Mouse (Mus musculus) lung, postnatal 36 days (tissue): ENCODE results near the gene Fras1.

Source experiments
- DNase-seq: peaks from one replicate; pipeline ENCODE4 v3.0.0; 2022; ENCODE audit warnings: mixed read lengths

Gene Fras1

DNA sequence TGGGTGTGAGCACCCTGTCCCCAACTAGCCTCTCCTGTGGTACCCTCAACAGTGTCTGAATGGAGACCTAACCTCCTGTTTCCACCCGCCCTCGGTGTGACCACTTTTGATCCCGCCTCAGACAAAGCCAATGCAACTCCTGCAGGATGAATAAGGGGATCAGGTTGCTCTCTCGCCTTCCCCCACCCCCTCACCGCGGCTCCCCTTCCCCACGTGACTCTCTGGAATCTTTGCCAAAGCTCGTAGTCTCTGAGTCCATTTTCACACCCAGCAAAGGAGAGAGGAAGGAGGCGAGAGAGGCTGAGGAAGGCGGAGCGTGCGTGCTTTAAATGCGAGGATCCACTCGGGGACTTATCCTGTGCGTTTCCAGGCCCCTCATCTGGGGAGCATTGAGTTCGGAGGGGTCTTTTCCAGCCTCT lies at the start of gene Fras1:
Fras1 (plus strand) TSS at position 389 of the 419 bp plus-strand sequence.
- no peak for DNase-seq

GRCm38 (mm10) chr5:96331048-96331737 lies 42.6 kb upstream of the Fras1 start:
- no peak for DNase-seq

- DNase-seq = no peak
Measured at GRCm38 (mm10) chr5:96331738-96332070, 42.1 kb upstream of the Fras1 start.

GRCm38 (mm10) chr5:96333963-96334362 lies 39.8 kb upstream of the Fras1 start:
- DNase-seq = peak; percentile 34

DNA sequence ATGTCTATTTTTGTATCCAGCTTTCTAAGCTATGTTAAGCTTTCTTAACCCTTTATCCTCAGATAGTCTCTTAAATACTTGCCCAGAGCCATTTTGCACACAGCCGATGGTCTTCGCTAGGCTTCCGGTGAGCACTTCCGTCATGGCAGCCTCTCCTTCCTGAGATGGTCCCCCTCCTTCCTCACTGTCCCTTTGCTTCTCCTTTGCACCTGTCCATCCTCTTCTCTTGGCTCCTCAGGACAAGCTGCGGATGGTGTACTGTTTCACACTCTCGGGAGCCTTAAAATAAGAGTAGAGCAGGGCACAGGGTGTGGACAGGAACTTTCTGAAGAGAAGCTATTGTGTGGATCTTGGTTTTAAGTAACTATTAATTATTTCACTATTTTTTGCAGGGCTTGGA lies 33.2 kb upstream of the Fras1 start:
- DNase-seq = no peak

- no peak for DNase-seq
Measured at GRCm38 (mm10) chr5:96344983-96345382, 28.8 kb upstream of the Fras1 start.

GRCm38 (mm10) chr5:96351963-96352362 lies 21.8 kb upstream of the Fras1 start:
- DNase-seq = peak; percentile 21

- no peak for DNase-seq
Measured at GRCm38 (mm10) chr5:96363950-96364349, 9.8 kb upstream of the Fras1 start.

- DNase-seq = no peak
Measured at GRCm38 (mm10) chr5:96365590-96365989, 8.2 kb upstream of the Fras1 start.

DNA sequence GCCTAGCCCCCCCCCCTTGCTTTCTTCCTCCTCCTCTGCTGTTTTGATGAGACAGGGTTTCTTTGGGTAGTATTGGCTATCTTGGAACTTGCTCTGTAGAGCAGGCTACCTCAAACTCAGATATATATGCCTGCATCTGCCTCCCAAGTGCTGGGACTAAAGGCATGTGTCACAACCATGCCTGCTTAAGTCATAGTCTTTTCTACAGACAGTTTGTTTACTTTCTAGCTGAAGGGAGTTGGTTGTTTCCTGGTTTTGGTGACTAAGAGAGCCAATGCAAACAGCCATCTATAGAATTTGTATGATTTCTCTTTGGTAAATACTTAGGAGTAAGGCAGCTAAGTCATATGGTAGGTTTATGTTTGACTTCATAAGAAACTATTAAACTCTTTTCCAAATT lies 6.5 kb upstream of the Fras1 start:
- DNase-seq = no peak

GRCm38 (mm10) chr5:96373106-96373505 lies 649 bp upstream of the Fras1 start:
- no peak for DNase-seq

DNA sequence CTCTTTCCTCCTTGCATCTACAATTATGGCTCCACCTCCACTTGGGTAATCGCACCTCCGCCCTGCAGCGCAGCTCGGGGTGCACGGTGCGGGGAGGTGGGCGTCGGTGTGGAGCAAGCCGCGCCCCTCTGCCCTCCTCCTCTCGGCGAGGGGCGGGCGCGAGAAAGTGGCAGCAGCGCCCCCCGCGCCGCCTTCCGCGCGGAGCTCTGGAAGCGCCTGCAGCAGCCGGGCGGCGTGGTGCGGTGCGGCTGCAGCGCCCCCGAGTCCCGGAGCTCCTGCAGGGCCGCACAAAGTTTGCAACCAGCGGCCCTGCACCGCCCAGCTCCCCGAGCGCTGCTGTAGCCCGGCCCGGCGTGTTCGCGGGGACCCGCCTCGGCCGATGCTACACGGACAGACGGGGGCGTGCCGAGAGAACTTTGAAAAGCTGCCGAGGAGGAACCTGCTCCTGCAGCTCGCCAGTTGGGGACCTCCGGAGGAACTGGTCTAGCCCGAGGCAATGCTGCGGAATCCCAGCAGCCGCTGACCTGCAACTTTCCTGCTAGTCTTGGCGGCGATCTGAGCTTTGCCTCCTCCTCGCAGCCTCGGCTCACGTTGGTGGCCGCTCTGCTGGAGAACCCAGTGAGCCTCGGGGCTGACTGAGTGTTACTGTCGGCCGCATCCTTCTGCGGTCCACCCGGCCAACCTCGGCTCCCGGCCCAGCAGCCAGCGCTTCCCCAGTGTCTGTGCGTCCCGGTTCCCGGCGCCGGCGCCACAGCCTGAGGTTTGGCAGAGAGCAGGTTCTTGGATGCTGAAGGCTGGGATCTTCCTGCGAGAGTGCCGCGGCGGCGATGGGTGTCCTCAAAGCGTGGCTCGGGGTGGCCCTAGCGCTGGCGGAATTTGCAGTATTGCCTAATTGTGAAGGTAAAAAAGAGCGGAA lies 489 bp downstream of the Fras1 start:
- peak; percentile 38 for DNase-seq

- DNase-seq = no peak
Measured at GRCm38 (mm10) chr5:96375391-96375831, 1.7 kb downstream of the Fras1 start.

- DNase-seq = no peak
Measured at GRCm38 (mm10) chr5:96376216-96376615, 2.5 kb downstream of the Fras1 start.

DNA sequence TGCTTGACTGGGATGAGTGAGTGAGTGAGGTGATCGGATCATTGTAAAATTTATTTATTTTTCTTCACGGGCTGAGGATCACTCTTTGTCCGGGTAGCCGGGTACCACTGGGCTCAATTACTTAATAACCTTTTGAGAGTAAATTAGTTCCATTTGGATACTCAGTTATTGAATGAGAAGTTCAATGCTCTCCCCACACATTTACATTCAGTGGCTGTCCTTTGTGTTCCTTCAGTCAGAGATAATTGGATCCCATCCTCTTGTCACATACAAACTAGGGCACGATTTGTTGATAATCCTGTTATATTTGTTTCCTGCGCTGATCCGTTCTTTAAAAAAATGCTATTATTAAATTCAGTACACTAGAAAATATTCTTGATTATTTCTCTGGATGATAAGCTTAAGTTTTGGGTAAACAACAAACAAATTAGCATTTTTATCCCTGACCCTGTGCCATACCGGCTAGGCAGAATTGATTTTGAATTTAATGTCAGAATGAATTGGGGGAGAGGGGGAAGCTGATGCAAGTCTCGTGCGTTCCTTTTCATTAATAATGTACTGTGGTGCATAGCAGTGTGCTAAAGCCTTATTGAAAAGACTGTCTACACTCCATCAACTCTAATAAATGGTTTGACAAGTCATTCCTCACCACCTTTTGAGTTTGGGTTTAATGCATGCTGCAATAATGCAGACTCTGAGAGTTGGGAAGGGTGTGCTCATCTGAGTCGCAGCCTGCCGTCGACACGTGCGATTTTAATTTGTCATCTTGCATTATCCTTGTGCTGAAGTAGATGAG lies 12.6 kb downstream of the Fras1 start:
- DNase-seq = no peak

GRCm38 (mm10) chr5:96388306-96388705 lies 14.6 kb downstream of the Fras1 start:
- DNase-seq = no peak

DNA sequence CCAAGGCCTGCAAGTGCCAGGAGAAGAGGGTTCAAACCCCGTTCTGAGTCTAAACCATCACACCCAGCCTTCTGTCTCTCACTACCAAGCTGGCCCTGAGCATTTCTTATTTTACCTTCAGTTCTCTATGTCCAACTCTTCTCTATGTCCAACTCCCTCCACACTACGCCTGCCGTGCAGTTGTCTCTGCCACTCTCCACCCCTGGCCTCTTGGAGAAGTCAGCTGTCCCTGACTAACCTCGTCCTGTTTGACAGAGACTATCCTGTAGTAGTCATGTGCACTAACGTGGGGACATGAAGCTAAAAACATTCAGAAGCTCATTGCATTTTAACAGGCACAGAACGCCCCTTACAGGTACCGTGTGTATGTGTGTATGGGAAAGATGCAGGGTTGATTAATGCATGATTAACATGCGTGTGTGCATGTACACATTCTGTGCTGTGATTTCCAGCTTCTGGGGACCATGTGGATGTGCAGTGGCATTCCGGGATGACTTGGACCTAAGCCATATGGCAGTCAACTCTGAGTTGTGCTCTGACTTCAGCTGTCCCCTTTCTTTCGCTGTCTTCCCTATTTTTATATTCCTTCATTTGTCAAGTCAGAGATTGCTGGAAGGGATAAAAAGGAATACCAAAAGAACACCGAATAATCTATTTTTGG lies 16.3 kb downstream of the Fras1 start:
- no peak for DNase-seq

DNA sequence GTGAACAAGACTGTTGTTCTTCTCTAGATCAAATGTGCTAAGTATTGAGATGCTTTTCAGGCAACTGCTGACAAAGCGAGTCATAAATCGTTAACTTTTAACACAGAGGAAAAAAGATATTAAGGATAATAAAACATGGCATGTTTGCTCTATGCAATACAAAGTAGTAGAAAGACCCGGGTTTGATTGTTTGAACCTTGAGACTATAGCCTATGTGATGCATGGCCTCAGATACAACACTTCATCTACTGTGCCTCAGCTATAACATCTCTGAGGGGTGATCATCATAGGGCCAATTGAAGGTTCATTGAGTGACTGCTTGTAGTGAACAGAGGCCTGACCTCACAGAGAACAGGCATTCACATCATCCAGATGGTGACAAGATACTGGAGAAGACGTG lies 17.3 kb downstream of the Fras1 start:
- DNase-seq = no peak

GRCm38 (mm10) chr5:96394947-96395346 lies 21.2 kb downstream of the Fras1 start:
- DNase-seq = no peak

DNA sequence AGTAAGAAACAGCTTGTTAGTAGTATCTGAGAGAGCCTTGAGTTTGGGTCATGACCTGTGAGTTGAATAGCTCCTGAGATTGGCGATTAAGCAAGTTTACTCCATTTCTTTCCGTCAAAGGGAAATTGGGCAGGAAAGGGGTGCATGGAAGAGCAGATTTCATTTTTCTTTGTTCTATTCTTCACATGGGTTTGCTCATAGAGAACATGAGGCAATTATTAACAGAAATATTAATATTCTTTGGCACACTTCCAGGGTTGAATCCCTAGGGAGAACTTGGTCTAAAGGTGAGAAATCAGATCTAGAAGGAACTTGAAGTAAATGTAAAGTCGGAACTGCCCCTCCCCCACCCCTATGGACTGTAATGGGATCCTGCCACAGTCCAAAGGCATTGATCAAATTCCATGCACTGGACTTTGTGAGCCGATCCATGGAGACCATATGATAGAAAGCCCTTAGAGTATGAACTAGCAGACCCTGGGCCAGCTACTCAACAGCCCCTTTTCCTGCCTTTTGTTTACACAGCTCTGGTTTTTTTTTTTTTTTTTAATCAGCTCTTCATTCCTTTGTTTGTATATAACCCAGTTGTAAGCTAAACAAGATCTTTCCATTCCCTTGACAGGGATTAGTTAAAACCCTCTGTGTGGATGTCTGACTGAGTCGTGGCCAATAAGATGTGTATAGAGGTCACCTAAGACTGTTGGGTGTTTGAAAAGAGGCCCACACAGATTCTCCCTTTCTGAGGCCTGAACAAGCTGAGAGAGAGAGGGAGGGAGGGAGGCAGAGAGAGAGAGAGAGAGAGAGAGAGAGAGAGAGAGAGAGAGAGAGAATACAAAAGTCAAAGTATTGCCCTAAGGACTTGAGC lies 22.3 kb downstream of the Fras1 start:
- no peak for DNase-seq

DNA sequence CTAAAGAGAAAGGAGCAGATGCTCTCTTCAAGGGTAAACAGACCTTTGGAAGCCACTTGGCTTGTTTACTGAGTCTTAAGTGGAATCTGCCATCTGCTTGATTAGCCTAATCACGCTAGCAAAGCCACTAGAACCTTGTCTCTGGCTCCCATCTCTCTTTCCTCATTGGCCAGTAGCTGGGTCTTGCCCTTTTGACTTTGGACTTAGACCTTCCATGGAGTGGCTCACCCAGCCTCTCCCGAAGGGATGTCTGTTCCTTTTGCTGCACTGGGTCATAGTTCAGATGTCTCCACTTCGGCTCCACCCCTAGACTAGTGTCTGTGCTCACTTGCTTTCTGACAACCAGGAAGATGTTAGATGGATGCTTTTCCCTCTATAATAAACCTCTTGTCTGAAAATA lies 28.8 kb downstream of the Fras1 start:
- DNase-seq = no peak
